Mouse (Mus musculus): Measurements from ENCODE around the gene Mrpl55. TPM values are rescaled to one million over a fixed set of nuclear protein-coding genes. Genes with fewer than 3 reads are reported as not detected.

Mrpl55 gene
- polyA plus RNA-seq, 1 experiment, result 4.0 TPM

- Histone ChIP-seq H3K4me3 (replicated peaks) (no peak overlapping the region), H3K27me3 (ENCODE audit: control insufficient read depth) (peaks cover 29% of the 10 kb centered on the region), H3K4me1 (ENCODE audit: control insufficient read depth) (peaks cover 18% of the 10 kb centered on the region), H3K9me3 (ENCODE audit: control insufficient read depth, low read length) (no peaks in the 10 kb centered on the region), H3K36me3 (ENCODE audit: control insufficient read depth) (no peaks in the 10 kb centered on the region)
- TF ChIP-seq TAL1 (IDR thresholded peaks at IDR 0.05; ENCODE audit: low read length), result no peak
- no peak for TF ChIP-seq GATA1 (IDR thresholded peaks at IDR 0.05; ENCODE audit: low read length)
Observed at GRCm38 (mm10) chr11:59232797-59233196, 30.5 kb downstream of the Mrpl55 start.

GRCm38 (mm10) chr11:59238525-59239427 lies 36.5 kb downstream of the Mrpl55 start:
- Histone ChIP-seq H3K27me3 (ENCODE audit: control insufficient read depth) (peaks cover 71% of the 10 kb centered on the region), H3K4me3 (replicated peaks) (no peak overlapping the region), H3K4me1 (ENCODE audit: control insufficient read depth) (peaks cover 2% of the 10 kb centered on the region), H3K36me3 (ENCODE audit: control insufficient read depth) (no peaks in the 10 kb centered on the region), H3K9me3 (ENCODE audit: control insufficient read depth, low read length) (no peaks in the 10 kb centered on the region)
- no peak for TF ChIP-seq TAL1 (IDR thresholded peaks at IDR 0.05; ENCODE audit: low read length)
- no peak; the same call in 1 of the 2 replicates for TF ChIP-seq GATA1 (IDR thresholded peaks at IDR 0.05; ENCODE audit: low read length)

- Histone ChIP-seq H3K9me3 (ENCODE audit: control insufficient read depth, low read length) (no peaks in the 10 kb centered on the region), H3K4me3 (replicated peaks) (no peak overlapping the region), H3K4me1 (ENCODE audit: control insufficient read depth) (peaks cover 2% of the 10 kb centered on the region), H3K36me3 (ENCODE audit: control insufficient read depth) (no peaks in the 10 kb centered on the region), H3K27me3 (ENCODE audit: control insufficient read depth) (peaks cover 77% of the 10 kb centered on the region)
- TF ChIP-seq TAL1 (IDR thresholded peaks at IDR 0.05; ENCODE audit: low read length) (no peak), GATA1 (IDR thresholded peaks at IDR 0.05; ENCODE audit: low read length) (no peak)
Observed at GRCm38 (mm10) chr11:59239428-59239785, 37.1 kb downstream of the Mrpl55 start.

- H3K9me3 ChIP-seq (ENCODE audit: control insufficient read depth, low read length), result no peaks in the 10 kb centered on the region
- no peak for TF ChIP-seq GATA1 (IDR thresholded peaks at IDR 0.05; ENCODE audit: low read length)
- TF ChIP-seq TAL1 (IDR thresholded peaks at IDR 0.05; ENCODE audit: low read length), result no peak
- peaks cover 2% of the 10 kb centered on the region for H3K4me1 ChIP-seq (ENCODE audit: control insufficient read depth)
- no peak overlapping the region for H3K4me3 ChIP-seq (replicated peaks)
- peaks cover 78% of the 10 kb centered on the region for H3K27me3 ChIP-seq (ENCODE audit: control insufficient read depth)
- no peaks in the 10 kb centered on the region for H3K36me3 ChIP-seq (ENCODE audit: control insufficient read depth)
Observed at GRCm38 (mm10) chr11:59239796-59240195, 37.5 kb downstream of the Mrpl55 start.

- Histone ChIP-seq H3K4me3 (replicated peaks) (no peak overlapping the region), H3K4me1 (ENCODE audit: control insufficient read depth) (peaks cover 2% of the 10 kb centered on the region), H3K36me3 (ENCODE audit: control insufficient read depth) (no peaks in the 10 kb centered on the region), H3K27me3 (ENCODE audit: control insufficient read depth) (peaks cover 89% of the 10 kb centered on the region), H3K9me3 (ENCODE audit: control insufficient read depth, low read length) (no peaks in the 10 kb centered on the region)
- TF ChIP-seq GATA1 (IDR thresholded peaks at IDR 0.05; ENCODE audit: low read length) (no peak), TAL1 (IDR thresholded peaks at IDR 0.05; ENCODE audit: low read length) (no peak)
Observed at GRCm38 (mm10) chr11:59241841-59242240, 39.6 kb downstream of the Mrpl55 start.

GRCm38 (mm10) chr11:59243856-59244255 lies 41.6 kb downstream of the Mrpl55 start:
- no peak for TF ChIP-seq GATA1 (IDR thresholded peaks at IDR 0.05; ENCODE audit: low read length)
- no peak for TF ChIP-seq TAL1 (IDR thresholded peaks at IDR 0.05; ENCODE audit: low read length)
- Histone ChIP-seq H3K9me3 (ENCODE audit: control insufficient read depth, low read length) (no peaks in the 10 kb centered on the region), H3K4me1 (ENCODE audit: control insufficient read depth) (peaks cover 2% of the 10 kb centered on the region), H3K4me3 (replicated peaks) (no peak overlapping the region), H3K36me3 (ENCODE audit: control insufficient read depth) (no peaks in the 10 kb centered on the region), H3K27me3 (ENCODE audit: control insufficient read depth) (peaks cover 98% of the 10 kb centered on the region)

- Histone ChIP-seq H3K9me3 (ENCODE audit: control insufficient read depth, low read length) (peaks cover 3% of the 10 kb centered on the region; the same call in 1 of the 2 replicates), H3K4me3 (replicated peaks) (no peak overlapping the region), H3K4me1 (ENCODE audit: control insufficient read depth) (peaks cover 7% of the 10 kb centered on the region), H3K36me3 (ENCODE audit: control insufficient read depth) (no peaks in the 10 kb centered on the region), H3K27me3 (ENCODE audit: control insufficient read depth) (peaks cover 98% of the 10 kb centered on the region)
- TF ChIP-seq GATA1 (IDR thresholded peaks at IDR 0.05; ENCODE audit: low read length) (no peak), TAL1 (IDR thresholded peaks at IDR 0.05; ENCODE audit: low read length) (no peak)
Observed at GRCm38 (mm10) chr11:59248101-59248500, 45.8 kb downstream of the Mrpl55 start.

Other genes with a start within 250 kb of the Mrpl55 start
- 5.7 and 9.8 TPM in 2 replicates for gene Hist3h2a, start 247.8 kb upstream of the Mrpl55 start, polyA plus RNA-seq (2012)
- gene Trim17, start 247.8 kb upstream of the Mrpl55 start, polyA plus RNA-seq (2012), result 0.14 TPM in 1 of 2 replicates, not detected in the other
- gene Trim11, start 224.4 kb upstream of the Mrpl55 start, polyA plus RNA-seq (2012), result 1.0 and 1.2 TPM in 2 replicates
- gene Obscn, start 66.1 kb upstream of the Mrpl55 start, polyA plus RNA-seq (2012), result 0.01 and 0.03 TPM in 2 replicates
- gene Iba57, start 38.7 kb upstream of the Mrpl55 start, polyA plus RNA-seq (2012), result 2.9 and 3.3 TPM in 2 replicates
- gene Gjc2, start 19.3 kb upstream of the Mrpl55 start, polyA plus RNA-seq (2012), result 0.03 TPM in 1 of 2 replicates, not detected in the other
- 1.9 and 3.8 TPM in 2 replicates for gene Guk1, start 10.3 kb upstream of the Mrpl55 start, polyA plus RNA-seq (2012)
- 6.9 and 8.6 TPM in 2 replicates for gene 2310033P09Rik, start 5.8 kb downstream of the Mrpl55 start, polyA plus RNA-seq (2012)
- 10.0 and 10.5 TPM in 2 replicates for gene Arf1, start 25.8 kb downstream of the Mrpl55 start, polyA plus RNA-seq (2012)
- gene Wnt3a, start 88.3 kb downstream of the Mrpl55 start, polyA plus RNA-seq (2012), result 0.02 TPM in 1 of 2 replicates, not detected in the other
- gene Wnt9a, start 104.4 kb downstream of the Mrpl55 start, polyA plus RNA-seq (2012), result not detected in 2 replicates
- 0.06 TPM in 1 of 2 replicates, not detected in the other for gene Prss38, start 173.2 kb downstream of the Mrpl55 start, polyA plus RNA-seq (2012)
- gene Jmjd4, start 247.6 kb downstream of the Mrpl55 start, polyA plus RNA-seq (2012), result 0.17 and 0.33 TPM in 2 replicates
- 0.51 and 0.58 TPM in 2 replicates for gene Snap47, start 248.7 kb downstream of the Mrpl55 start, polyA plus RNA-seq (2012)

Measured in erythroblast, embryonic 14.5 days (primary cell).